Mouse (Mus musculus): Measurements from ENCODE around the gene Shisa4. TPM values are rescaled to one million over a fixed set of nuclear protein-coding genes. Genes with fewer than 3 reads are reported as not detected.

The Shisa4 gene
- polyA plus RNA-seq, 1 experiment from 2014 or later = 44.5 TPM

- Histone ChIP-seq H3K36me3 (ENCODE audit: control insufficient read depth, insufficient read depth, low read length) (no peaks in the 10 kb centered on the region), H3K4me1 (ENCODE audit: control insufficient read depth, insufficient read depth, low read length) (0 out of 2 replicates have a peak, but pooled peaks cover 10% of the 10 kb centered on the region), H3K4me3 (ENCODE audit: low read depth, low read length) (peak overlapping the region; percentile 24), H3K27me3 (ENCODE audit: control insufficient read depth, insufficient read depth, low read length) (no peaks in the 10 kb centered on the region), H3K9me3 (ENCODE audit: control insufficient read depth, low read depth, low read length) (no peaks in the 10 kb centered on the region), H3K4me2 (replicated peaks; ENCODE audit: low read depth, low read length) (peak overlapping the region; percentile 35), H3K9ac (replicated peaks; ENCODE audit: low read depth, low read length) (no peak overlapping the region), H3K27ac (ENCODE audit: low read length) (no peak overlapping the region)
- ATAC-seq (ENCODE audit: insufficient number of reproducible peaks, insufficient read depth, low FRiP score, low read depth) = no peak
- 76% methylated on average over 2 of the region's 2 CpGs for WGBS
These were observed 49.1 kb downstream of the Shisa4 start for GRCm38 (mm10) chr1:135325934-135326333.

- Histone ChIP-seq H3K27ac (ENCODE audit: low read length) (peak within 1 kb of the TSS; percentile 82), H3K9ac (replicated peaks; ENCODE audit: low read depth, low read length) (peak within 1 kb of the TSS; percentile 10; the same call in 1 of the 2 replicates), H3K27me3 (ENCODE audit: control insufficient read depth, insufficient read depth, low read length) (no peaks in the 10 kb centered on the region), H3K9me3 (ENCODE audit: control insufficient read depth, low read depth, low read length) (no peaks in the 10 kb centered on the region), H3K4me3 (ENCODE audit: low read depth, low read length) (peak within 1 kb of the TSS; percentile 24), H3K36me3 (ENCODE audit: control insufficient read depth, insufficient read depth, low read length) (no peaks in the 10 kb centered on the region), H3K4me1 (ENCODE audit: control insufficient read depth, insufficient read depth, low read length) (0 out of 2 replicates have a peak, but pooled peaks cover 8% of the 10 kb centered on the region), H3K4me2 (replicated peaks; ENCODE audit: low read depth, low read length) (peak within 1 kb of the TSS; percentile 35)
- WGBS = 17% methylated on average over 8 of the region's 8 CpGs
- peak; percentile 76; the same call in 1 of the 2 replicates for ATAC-seq (ENCODE audit: insufficient number of reproducible peaks, insufficient read depth, low FRiP score, low read depth)
These were observed 50.5 kb downstream of the Shisa4 start, which contains the start of gene Lmod1 for GRCm38 (mm10) chr1:135324571-135324970. Lmod1 (plus strand) TSS chr1:135324807.

- H3K9me3 ChIP-seq (ENCODE audit: control insufficient read depth, low read depth, low read length) = no peaks in the 10 kb centered on the region
- no peak for ATAC-seq (ENCODE audit: insufficient number of reproducible peaks, insufficient read depth, low FRiP score, low read depth)
- 0 out of 2 replicates have a peak, but pooled peaks cover 8% of the 10 kb centered on the region for H3K4me1 ChIP-seq (ENCODE audit: control insufficient read depth, insufficient read depth, low read length)
- H3K4me2 ChIP-seq (replicated peaks; ENCODE audit: low read depth, low read length) = no peak overlapping the region
- H3K4me3 ChIP-seq (ENCODE audit: low read depth, low read length) = no peak overlapping the region
- H3K27ac ChIP-seq (ENCODE audit: low read length) = peak overlapping the region; percentile 82; the same call in 1 of the 2 replicates
- no peak overlapping the region for H3K9ac ChIP-seq (replicated peaks; ENCODE audit: low read depth, low read length)
- H3K36me3 ChIP-seq (ENCODE audit: control insufficient read depth, insufficient read depth, low read length) = no peaks in the 10 kb centered on the region
- WGBS = 68% methylated on average over 7 of the region's 7 CpGs
- no peaks in the 10 kb centered on the region for H3K27me3 ChIP-seq (ENCODE audit: control insufficient read depth, insufficient read depth, low read length)
These were observed 51.6 kb downstream of the Shisa4 start for GRCm38 (mm10) chr1:135323367-135323901.

Other genes starting within 250 kb of the Shisa4 start
- gene Ptpn7, start 242.5 kb downstream of the Shisa4 start, polyA plus RNA-seq (2014; fragmentation: Nextera tagmentation; extraction: Ambion mirVana) = 1.1 and 1.2 TPM in 2 replicates
- gene Arl8a, start 228.4 kb downstream of the Shisa4 start, polyA plus RNA-seq (2014; fragmentation: Nextera tagmentation; extraction: Ambion mirVana) = 55.5 and 57.4 TPM in 2 replicates
- 0.69 and 0.71 TPM in 2 replicates for gene Gpr37l1, start 207.6 kb downstream of the Shisa4 start, polyA plus RNA-seq (2014; fragmentation: Nextera tagmentation; extraction: Ambion mirVana)
- gene Elf3, start 116.7 kb downstream of the Shisa4 start, polyA plus RNA-seq (2014; fragmentation: Nextera tagmentation; extraction: Ambion mirVana) = 98.9 and 104 TPM in 2 replicates
- 124 and 128 TPM in 2 replicates for gene Rnpep, start 91.2 kb downstream of the Shisa4 start, polyA plus RNA-seq (2014; fragmentation: Nextera tagmentation; extraction: Ambion mirVana)
- 179 and 203 TPM in 2 replicates for gene Timm17a, start 61.5 kb downstream of the Shisa4 start, polyA plus RNA-seq (2014; fragmentation: Nextera tagmentation; extraction: Ambion mirVana)
- gene Lmod1, start 50.4 kb downstream of the Shisa4 start, polyA plus RNA-seq (2014; fragmentation: Nextera tagmentation; extraction: Ambion mirVana) = 12.6 and 13.2 TPM in 2 replicates
- gene Ipo9, start 55.3 kb upstream of the Shisa4 start, polyA plus RNA-seq (2014; fragmentation: Nextera tagmentation; extraction: Ambion mirVana) = 150 and 154 TPM in 2 replicates
- gene Nav1, start 232.1 kb upstream of the Shisa4 start, polyA plus RNA-seq (2014; fragmentation: Nextera tagmentation; extraction: Ambion mirVana) = 25.6 and 25.8 TPM in 2 replicates